Mouse (Mus musculus): ENCODE results near the gene Hoxd4.

The Hoxd4 gene

GRCm38 (mm10) chr2:74727640-74728302, 16.0 kb downstream of the Hoxd4 start:
- WGBS, result 4% methylated on average over 25 of the region's 25 CpGs

DNA sequence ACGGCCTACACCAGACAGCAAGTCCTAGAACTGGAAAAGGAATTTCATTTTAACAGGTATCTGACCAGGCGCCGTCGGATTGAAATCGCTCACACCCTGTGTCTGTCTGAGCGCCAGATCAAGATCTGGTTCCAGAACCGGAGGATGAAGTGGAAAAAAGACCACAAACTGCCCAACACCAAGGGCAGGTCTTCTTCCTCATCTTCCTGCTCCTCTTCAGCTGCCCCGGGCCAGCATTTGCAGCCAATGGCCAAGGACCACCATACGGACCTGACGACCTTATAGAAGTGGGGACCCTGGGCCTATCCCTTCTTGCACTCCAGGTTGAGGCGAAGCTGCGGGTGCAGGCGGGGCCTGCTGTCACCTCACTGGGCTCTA, 16.6 kb downstream of the Hoxd4 start:
- WGBS, result 12% methylated on average over 13 of the region's 13 CpGs

- 7% methylated on average over 8 of the region's 8 CpGs for WGBS
These were observed 18.6 kb downstream of the Hoxd4 start for GRCm38 (mm10) chr2:74730331-74730730.

- WGBS, result 6% methylated on average over 9 of the region's 9 CpGs
These were observed 20.2 kb downstream of the Hoxd4 start for GRCm38 (mm10) chr2:74731799-74732512.

DNA sequence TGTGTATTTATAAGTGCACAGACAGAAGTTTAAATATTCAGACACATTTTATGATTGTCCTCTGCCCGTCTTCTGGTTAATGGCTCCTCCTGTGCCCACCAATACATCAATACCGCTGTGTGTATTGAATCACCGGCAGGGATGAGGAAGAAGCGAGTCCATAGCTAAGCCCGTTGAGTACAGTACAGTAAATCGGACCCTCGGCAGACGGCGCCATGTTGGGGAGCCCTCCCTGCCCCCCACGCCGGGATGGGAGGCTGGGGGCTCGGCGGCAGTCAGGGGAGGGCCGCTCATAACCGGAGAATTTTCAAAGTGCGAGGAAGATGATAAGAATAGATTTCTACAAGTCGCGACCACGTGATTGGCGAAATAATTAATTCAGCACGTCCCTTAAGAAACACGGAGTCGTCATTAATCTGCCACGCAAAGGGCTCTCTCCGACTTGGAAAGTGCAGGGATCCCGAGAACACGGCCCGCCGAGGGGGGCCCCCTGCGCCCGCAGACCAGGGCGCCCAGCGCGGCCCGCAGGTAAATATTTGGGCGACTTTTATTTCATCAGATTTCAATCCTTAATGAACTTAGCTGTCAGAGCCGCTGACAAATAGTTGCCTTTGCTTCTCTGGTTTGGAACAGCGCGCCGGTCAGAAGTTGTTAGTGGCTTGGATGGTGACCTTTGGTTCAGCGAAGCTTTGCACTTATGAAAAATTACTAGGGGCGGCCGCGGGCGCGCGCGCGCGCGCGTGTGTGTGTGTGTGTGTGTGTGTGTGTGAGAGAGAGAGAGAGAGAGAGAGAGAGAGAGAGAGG, 21.0 kb downstream of the Hoxd4 start:
- 2% methylated on average over 52 of the region's 52 CpGs for WGBS

DNA sequence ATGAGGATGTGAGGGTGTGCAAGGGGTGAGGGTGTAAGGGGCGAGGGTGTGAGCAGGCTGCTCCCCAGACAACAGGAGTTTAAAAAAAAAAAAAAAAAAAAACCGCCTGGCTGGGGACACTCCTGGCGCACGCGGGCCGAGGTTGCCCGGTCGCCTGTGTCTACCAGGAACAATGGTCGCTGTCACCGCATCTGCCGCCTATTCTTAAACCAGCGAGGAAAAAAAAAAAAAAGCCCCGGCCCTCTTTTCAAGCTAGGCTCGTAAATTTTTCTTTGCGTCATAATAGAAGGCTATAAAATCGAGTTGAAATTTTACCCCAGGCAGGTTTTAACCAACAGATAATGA, 21.6 kb downstream of the Hoxd4 start:
- 3% methylated on average over 16 of the region's 16 CpGs for WGBS

- WGBS, result 4% methylated on average over 6 of the region's 6 CpGs
These were observed 22.0 kb downstream of the Hoxd4 start for GRCm38 (mm10) chr2:74733765-74734164.

DNA sequence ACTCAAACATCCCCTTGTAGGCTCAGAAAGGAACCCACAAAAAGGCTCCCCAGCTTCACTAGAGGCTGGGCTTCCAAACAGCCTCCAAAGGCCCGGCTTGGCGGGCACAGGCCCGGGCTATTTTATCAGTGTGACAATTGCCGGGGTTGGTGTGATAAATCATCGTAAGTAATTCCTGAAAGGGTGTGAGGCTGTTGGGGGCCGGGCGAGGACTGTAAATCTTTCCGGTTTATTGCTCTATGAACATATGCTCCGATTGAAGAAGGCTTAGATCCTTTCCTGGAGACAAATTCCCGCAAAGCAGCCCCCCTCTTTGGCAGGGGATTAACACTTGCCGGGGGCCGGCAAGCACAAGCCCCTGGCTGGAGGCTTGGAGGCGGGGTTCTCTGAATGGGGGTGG, 22.7 kb downstream of the Hoxd4 start:
- 4% methylated on average over 13 of the region's 13 CpGs for WGBS

- WGBS, result 3% methylated on average over 27 of the region's 27 CpGs
These were observed 23.5 kb downstream of the Hoxd4 start for GRCm38 (mm10) chr2:74734996-74735811.

GRCm38 (mm10) chr2:74735851-74736687, 24.3 kb downstream of the Hoxd4 start:
- 2% methylated on average over 42 of the region's 42 CpGs for WGBS

DNA sequence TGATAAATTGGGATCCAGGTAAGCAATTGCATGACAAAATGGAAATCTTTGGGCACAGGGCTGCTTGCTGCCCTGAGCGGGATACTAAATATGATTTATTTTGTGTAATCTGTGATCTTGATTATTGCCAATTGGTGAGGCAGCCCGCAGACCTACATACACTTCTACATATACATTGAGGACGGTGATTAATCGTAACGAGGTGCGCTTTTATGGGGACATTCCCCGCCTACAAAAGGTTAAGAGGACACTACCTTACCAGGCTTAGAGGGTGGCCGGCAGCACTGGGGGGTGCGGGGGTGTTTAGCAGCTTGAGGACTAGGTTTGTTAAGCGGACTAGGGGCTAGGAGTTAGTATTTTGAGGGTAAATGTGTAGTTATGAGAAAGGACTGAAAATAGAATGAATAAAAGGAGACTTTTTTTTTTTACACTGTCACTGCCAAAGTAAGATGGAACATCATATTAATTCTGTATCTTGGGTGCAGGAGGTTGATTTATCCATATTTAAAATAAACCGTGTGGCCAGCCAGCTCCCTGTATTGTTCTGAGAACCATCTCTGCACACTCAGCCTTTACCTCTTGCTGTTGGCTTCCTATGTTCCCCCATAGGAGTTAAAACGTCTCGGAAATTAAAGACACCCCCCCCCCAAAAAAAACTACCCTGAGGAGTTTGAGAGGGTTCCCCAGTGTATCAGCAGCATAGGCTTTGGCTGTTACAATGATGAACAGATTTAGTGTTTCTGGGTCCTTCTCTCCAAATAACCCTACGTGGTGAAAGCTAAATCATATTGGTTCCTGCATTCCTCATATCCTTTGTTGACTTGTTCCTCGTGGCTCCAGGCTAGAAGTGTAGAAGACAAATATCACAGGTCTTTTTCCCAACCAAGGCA, 25.2 kb downstream of the Hoxd4 start:
- 3% methylated on average over 15 of the region's 15 CpGs for WGBS

DNA sequence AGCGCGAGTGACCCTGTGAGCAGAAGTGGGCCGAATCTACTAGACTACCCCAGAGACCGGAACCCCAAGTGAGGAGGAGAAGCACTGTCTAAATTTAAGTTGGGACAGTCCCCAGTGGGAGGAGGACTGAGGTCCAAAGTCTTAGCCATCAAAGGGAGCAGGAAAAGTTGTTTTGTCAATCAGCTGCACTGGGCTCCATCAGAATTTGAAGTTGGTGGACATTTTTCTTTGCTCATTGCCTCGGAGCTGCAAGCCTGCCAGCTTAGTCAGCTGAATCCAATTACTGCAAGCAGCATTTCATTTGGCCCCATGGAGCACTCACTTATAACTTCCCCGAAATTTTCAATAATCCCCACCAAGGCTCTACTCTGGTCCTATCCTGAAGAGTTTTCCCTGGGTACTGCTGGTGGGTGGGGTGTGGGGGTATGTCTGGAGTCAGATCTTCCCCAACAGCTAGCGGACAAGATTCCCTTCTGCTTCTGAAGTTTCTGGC, 25.9 kb downstream of the Hoxd4 start:
- WGBS, result 5% methylated on average over 7 of the region's 7 CpGs

GRCm38 (mm10) chr2:74738623-74739475, 27.1 kb downstream of the Hoxd4 start:
- WGBS, result 3% methylated on average over 20 of the region's 20 CpGs

GRCm38 (mm10) chr2:74739476-74739800, 27.7 kb downstream of the Hoxd4 start:
- WGBS, result 10% methylated on average over 2 of the region's 2 CpGs

DNA sequence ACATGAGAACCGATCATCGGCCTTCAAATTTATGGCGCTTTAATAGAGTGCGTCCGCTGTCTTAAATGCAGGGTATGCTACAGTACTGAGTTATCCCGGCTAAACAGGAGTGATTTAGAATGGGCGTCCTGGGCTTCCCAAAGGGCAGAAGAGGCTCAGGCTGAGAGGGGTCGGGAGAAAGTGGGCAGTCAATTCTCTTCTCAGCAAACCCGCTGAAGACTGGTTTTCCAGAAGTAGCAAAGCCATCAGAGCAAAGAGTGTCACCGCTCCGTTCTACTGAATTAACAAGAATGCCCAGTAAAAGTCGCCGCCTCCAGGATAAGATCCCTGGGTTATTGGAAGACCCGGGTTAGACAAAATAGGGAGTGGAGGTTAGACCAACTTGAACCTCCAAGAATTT, 28.1 kb downstream of the Hoxd4 start:
- 4% methylated on average over 14 of the region's 14 CpGs for WGBS

GRCm38 (mm10) chr2:74740311-74741091, 28.8 kb downstream of the Hoxd4 start:
- 3% methylated on average over 43 of the region's 43 CpGs for WGBS

- WGBS, result 28% methylated on average over 3 of the region's 3 CpGs
These were observed 29.7 kb downstream of the Hoxd4 start for GRCm38 (mm10) chr2:74741252-74741978.
